Mouse (Mus musculus) ES-E14 (cell line): ENCODE data around the gene Cycs.

Experiments
- CHD2 ChIP-seq: IDR thresholded peaks from 2 replicates; pipeline ENCODE4 v1.6.1; 2014; ENCODE audit warnings: mild to moderate bottlenecking, low read depth, low read length, inconsistent platforms
- HCFC1 ChIP-seq: IDR thresholded peaks from 2 replicates; pipeline ENCODE4 v1.6.1; 2012; ENCODE audit warnings: low read length, inconsistent platforms, borderline replicate concordance; ENCODE audit not compliant: insufficient read depth
- MAFK ChIP-seq: IDR thresholded peaks from 2 replicates; pipeline ENCODE4 v1.6.1; 2014; ENCODE audit warnings: mild to moderate bottlenecking, low read depth, low read length, inconsistent platforms; ENCODE audit not compliant: insufficient read depth
- ZC3H11A ChIP-seq: IDR thresholded peaks from 2 replicates; pipeline ENCODE4 v1.6.1; 2012; ENCODE audit warnings: low read depth, mild to moderate bottlenecking, inconsistent platforms, low read length, borderline replicate concordance
- ZNF384 ChIP-seq: IDR thresholded peaks from 2 replicates; pipeline ENCODE4 v1.6.1; 2012; ENCODE audit warnings: low read depth, low read length, inconsistent platforms

DNA sequence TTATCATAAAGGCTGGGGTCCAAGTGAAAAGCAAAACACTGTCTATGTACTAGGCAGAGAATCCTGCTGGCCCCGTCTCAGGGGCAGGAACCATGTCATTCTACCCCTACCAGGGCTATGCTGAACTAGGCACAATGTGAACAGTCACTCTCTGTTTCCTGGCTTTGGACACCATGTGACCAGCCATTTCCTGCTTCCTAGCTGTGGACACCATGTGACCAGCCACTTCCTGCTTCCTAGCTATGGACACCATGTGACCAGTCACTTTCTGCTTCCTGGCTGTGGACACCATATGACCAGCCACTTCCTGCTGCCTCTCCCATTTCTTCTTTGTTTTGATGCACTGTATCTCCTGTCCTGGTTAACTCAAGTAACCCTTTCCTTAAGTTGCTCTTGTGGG lies 23.8 kb downstream of the Cycs start:
- no peak for TF ChIP-seq CHD2
- no peak for TF ChIP-seq MAFK
- TF ChIP-seq ZNF384 = no peak
- no peak for TF ChIP-seq HCFC1
- no peak for TF ChIP-seq ZC3H11A
